Mouse (Mus musculus) cerebellum, adult 9-10 months (tissue): Measurements from ENCODE around the gene Papola.
"Not testable (repeated sequence)": the region's sequence is repeated elsewhere in the genome, so short reads cannot be mapped to it uniquely, and the experiment has no call there.

Experiments
- DNase-seq: peaks from one replicate; pipeline ENCODE4 v3.0.0; 2022

Papola gene

DNA sequence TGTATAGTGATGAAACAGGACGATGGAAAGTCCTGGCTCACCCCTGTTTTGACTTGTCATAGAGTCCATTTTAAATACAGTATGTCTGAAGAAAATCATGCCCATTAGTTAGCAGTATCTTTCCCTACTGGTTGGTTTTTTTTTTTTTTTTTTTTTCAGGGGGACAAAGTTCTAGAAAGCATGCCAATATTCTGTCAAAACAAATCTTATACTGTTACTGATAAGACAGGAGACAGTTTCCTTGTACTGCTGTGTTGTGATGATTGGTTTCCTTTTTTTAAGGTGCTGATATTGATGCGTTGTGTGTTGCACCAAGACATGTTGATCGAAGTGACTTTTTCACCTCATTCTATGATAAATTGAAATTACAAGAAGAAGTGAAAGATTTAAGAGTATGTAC lies 21.7 kb downstream of the Papola start:
- no peak for DNase-seq

DNA sequence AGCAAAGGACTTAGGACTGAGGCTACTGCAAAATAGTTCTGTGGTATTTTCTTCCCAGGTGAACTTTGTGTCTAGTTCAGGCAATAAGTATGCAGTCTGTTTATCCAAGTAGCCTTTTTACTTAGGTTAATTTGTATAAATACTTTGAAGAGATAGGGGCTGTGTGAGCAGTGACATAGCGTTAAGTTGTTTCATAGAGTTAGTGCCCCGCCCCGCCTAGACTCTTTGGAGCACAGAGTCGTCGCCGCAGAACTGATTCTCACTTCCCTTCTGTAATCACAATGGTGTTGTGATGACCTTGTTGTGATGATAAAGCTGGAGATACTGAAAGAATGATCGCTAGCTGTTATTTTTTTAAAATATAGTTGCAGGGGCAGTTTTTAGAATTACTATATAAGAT lies 22.9 kb downstream of the Papola start:
- no peak for DNase-seq

DNA sequence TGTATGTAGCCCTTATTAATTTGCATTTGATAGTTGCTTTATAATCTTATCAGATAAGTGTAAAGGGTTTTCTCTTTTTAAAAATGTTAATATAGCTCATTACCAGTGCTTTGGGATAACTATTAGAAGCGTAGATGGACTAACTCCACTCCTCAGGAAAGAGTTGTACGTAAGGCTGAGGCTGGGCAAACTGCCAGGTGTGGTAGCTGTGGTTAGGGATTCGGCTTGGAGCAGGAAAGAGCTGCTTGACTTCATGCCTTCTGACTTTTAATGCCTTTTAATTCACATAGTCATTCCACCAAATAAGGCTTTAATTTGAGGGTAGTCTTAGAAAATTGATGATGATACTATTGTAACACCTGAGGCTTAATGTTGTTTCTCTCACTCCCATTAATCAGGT lies 24.5 kb downstream of the Papola start:
- DNase-seq: no peak

DNA sequence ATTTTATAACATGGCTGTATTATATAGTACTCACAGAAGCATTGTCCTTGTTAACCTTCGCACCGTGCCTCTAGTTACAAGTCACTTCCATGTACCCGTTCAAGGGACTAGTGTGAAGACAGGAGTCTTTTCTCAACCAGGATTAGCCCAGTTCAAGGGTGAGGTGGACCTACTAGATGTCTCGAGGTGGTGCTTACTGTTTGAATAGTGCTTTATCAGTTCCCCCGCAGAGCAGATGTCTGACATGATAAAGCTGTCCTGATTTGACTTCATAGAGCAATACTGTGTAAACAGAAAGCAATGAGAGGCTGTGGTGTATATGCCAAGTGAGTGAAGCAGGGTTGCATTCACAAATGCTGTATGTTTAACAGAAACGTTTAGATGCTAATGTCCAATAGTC lies 26.1 kb downstream of the Papola start:
- DNase-seq: no peak

DNA sequence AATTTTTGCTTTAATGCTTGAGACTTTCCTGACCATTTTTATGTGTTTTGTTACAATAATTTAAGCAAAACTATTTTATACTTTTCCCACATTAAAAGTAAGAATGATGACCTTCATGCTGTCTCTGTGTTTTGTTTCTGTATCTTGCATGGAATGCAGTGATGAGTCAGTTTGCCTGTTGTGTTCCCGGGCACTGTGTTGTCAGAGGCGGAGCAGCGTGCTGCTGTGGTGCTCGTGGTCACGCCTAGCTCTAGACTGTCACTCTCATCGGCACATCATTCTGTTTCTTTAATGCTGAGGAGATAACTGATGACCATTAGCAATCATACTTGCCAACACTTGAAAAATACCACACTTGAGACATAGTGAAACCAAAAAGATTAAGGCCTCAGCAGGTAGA lies 29.5 kb downstream of the Papola start:
- no peak for DNase-seq

DNA sequence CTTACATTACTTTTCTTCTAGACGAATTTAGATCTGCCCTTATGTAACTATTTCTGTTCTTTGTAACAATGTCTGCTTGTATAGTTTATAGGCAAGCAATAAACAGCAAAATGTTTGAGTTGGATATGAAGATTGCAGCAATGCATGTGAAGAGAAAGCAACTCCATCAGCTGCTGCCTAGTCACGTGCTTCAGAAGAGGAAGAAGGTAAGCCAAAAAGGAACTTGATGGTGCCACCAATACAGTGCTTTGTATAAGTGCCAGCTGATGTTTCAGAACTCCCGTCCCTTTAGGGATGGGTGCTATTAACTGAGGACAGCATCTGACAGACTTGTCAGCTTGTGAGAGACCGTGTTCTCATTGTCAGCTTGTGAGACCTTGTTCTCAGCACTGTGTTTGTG lies 39.0 kb downstream of the Papola start:
- DNase-seq: no peak

DNA sequence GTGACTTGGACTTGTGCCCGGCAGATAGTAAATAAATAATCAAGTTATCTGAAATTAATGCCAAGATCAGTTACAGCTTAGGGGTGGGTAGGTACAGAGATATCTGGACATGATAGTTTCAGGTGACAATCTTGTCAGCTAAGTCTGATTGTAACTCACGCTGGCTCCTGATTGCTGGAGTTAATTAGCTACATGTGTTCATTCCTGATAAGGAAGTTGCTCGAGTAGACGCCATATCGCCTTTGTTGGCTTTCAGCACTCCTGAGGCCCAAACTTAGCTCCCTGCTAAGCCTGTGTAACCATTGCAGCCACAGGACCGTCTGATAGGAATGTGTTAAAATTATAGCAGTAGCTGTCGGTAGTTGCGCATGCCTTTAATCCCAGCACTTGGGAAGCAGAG lies 40.2 kb downstream of the Papola start:
- no peak for DNase-seq

DNA sequence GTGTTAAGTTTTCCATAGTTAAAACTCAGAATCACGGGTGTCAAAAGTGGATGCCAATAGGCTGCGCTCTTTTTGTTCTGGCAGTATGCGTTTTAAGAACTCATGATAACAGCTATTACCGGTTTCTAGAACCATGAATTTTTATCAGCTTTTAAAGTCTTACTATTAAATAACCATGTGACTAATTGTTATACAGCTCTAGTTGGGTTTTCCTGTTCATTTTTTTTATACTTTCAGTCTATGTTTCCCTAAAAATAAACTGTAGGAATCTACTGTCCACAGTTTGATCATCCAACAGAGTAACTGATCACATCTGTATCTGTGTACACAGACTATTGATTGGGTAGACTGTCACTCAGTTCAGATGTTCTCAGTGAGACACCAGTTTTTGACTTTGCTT lies 40.8 kb downstream of the Papola start:
- DNase-seq: no peak

DNA sequence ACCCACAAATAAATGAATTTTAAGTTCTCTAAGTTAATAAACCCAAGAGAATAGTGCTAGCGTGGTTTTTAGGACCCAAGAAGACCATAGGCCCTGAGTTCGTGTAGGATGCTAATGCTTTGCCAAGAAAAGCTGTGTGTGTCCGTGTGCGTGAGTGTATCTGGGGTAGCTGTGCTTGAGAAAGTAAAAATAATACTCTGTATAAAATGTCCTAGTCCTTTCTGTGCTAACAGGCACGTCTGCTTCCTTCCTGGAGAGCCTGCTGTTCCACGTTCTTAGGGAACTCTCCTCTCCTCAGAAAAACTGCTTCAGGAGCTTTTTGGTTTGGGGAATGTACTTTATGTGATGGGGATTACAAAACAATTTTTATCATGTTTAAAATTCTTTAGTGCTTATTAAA lies 48.0 kb downstream of the Papola start:
- DNase-seq: no peak

DNA sequence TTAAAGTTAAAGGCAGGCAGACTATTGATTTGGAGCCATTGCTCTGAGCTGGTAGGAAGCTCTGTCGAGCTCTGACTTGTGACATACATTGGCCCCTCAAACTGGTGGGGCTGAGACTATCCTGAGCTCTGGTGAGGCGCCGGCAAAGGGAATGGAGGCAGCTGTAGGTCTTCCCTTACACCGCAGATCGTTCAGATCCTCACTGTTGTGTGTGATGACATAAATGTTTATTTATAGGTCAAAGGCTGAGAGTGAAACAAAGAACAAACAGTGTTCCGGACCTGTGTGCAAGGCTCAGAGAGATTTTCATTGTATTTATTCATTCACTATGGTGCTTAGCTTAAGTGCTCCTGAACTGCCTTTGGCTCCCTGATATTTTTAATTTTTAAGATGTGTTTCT lies 50.4 kb downstream of the Papola start:
- no peak for DNase-seq

DNA sequence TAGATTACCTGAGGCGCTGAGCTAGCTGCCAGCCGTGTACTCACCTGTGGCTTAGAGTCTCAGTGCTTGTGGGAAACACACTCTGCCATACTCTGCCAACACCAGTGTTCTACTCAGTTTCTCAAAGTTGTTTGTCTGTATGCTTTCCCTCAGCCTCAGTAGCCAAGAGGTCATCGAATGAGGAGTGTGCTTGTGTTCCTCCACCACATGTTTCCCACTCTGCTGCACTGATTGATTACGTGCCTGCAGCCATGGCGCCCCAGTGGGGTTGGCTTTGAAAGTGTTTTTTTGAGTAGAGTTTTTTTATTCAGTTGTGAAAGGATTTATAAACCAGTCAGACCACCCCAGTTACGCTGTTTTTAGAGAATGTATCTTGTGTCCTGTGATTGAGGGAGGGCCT lies 51.1 kb downstream of the Papola start:
- DNase-seq: no peak

DNA sequence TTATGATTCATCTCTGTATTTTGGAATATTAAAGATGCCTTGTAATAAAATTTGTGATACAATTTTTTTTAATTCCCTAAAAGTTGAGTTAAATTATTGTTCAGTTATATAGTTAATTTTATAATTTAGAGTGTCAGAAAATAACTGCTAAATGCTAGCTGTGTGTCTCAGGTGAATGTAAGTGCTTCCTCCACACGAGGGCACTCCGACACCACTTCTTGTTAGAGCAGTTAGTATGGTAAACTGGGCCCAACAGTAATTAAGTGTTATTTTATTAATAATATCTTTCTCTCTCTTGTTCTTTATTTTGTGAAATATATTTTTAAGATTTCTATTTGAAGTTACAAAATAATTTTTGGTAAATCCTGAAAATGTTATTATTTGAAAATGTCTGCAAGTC lies 51.7 kb downstream of the Papola start:
- DNase-seq: peak; percentile 34

DNA sequence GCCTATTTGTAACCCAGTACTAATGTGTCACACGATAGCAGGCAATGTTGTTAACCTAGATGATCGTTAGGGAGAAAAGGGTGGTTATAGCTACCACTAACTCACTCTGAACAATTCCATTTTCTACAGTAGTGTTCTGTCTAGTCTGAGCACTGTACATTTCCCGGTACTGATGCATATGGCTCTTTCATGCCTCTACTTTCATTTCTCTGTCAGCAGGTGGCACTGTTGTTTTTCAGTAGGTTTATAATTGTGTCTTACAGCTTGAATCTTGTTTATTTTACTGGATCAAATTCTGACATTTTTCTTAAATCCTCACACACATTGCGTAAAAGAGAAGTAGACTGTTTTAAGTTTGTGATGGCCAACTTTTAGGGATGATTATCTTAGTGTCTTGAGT lies 54.6 kb downstream of the Papola start:
- no peak for DNase-seq

DNA sequence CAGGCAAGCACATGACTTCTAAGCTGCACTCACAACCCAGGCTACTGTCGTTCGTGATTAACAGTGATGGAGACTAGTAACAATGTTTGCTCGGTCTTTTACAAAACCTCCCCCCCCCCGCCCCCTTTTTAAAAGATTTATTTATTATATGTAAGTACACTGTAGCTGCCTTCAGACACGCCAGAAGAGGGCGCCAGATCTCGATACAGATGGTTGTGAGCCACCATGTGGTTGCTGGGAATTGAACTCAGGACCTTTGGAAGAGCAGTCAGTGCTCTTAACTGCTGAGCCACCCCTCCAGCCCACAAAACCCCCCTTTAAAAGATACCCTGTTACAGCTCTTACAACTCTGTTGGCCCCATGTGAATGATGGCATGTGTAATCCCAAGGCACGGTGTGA lies 56.1 kb downstream of the Papola start:
- DNase-seq: not testable (repeated sequence)

DNA sequence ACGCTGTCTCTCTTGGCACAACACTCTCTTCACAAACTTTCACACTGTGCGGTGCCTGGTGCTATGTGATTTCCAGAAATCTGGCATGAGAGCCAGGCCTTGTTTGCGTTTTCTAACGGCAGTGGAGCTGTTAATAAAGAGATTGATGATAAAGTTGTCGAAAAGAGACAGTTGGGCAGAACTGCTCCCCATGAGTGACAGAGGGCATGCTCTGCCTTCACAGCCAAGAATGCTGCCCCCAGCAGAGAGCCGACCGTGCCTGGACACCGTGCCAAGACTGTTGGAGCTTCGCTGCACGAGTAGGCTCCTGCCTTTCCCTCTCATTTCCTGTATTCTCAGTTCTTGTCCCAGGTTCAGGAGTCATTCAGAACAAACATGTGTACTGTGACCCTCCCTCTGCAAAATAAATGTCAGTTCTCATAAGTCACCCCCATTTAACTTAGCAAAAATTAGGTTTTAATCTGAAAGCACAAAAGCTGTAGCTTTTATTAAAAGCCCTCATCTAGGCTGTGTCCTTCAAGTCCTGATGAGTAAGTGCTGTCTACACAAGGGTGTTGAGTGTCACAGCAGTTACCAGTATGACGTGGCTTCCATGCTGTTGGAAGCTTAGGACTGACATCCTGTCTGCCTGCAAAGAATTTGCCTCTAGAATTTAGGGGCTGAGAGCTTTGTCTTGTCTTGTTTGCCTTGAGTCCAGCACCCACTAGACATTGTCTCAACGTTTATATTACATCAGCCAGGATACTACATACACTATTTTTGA lies 58.9 kb downstream of the Papola start:
- peak; percentile 68 for DNase-seq

DNA sequence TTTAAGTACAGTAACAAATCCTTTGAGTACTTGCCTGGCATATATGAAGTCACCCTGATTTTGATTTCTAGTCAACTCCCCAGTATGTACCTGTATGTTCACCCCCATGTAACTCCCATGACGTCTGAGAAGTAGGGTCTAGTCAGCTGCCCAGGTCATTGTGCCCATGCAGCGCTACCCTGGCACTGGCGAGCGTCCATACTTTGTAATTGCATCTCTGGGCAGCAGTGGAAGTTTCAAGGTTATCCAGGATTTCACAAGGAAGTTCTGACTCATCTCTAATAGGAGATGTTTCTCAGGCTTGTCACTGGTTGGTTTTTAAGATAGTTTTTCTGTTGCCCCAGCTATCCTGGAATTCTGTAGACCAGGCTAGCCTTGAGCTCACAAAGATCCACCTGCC lies 59.9 kb downstream of the Papola start:
- no peak for DNase-seq

DNA sequence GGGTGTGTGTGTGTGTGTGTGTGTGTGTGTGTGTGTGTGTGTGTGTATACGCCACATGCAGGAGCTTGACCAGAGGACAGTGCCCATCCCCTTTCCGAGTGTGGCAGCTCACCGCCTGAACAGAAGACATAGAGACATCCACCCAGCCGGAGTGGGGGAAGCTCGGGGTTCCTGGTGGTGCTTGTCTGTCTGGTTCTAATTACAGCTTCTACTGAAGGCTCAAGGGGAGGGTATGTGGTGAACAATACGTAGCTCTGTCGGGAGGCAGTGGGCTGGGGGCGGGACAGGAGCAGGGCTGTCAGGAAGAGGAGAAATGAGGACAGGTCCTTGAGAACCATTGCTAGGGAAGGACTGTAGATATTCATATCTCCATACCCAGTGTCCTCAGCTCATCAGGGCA lies 64.6 kb downstream of the Papola start:
- DNase-seq: no peak

DNA sequence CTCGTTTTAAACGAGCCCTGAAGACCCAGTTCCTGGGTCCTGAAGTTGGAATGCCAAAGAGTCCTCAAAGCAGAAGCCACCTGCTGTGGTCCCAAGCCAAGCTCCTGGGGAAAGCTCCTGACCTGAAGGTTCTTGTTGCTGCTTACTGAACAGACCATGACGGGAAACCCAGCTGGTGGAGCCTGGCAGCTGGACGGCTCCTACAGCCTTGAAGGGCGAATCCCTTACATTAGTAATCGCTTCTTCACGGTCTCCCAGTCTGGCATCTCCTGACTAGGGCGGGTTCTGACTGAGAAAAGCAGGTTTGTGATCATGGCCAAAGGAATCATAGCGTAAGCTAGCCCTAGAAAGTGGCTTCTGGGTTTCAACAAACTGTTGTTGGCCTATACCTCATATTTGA lies 66.2 kb downstream of the Papola start:
- DNase-seq: no peak

DNA sequence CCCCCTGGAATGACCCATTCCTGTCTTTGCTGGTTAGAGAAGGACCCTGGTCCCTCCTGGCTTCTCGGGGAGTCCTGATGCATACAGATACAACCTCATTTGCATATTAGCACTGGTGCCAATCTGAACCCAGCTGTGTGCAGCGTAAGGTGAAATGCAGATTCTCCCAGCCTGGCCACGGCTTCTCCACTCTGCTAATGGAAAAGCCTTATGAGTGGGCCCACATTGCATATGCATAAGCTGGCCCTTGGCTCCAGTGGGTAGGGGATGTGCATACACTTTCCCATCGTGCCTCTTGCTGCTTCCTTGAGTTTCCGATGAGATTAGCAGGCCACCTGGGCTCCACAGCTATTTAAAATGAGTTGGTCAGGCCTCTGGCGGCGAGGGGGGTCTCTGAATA lies 68.3 kb downstream of the Papola start:
- no peak for DNase-seq

DNA sequence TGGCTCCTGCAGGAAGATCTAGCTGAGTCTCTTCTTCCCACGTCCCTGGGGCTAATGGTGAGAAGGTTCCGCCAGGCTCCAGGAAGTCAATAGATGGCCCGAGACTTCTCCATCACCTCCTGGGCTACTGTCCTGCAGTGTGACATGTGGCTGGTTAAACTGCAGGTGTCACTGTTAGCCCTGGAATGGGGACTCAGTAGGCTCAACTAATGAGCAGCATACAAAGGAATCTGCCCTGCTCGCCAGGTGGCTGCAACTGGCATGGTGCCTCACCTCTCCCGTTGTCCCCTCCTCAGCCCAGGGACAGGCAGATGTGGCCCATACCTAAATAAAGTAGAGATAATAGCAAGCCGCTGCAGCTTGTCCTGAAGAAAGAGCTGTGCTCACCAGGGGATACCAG lies 70.1 kb downstream of the Papola start:
- DNase-seq: peak; percentile 40

DNA sequence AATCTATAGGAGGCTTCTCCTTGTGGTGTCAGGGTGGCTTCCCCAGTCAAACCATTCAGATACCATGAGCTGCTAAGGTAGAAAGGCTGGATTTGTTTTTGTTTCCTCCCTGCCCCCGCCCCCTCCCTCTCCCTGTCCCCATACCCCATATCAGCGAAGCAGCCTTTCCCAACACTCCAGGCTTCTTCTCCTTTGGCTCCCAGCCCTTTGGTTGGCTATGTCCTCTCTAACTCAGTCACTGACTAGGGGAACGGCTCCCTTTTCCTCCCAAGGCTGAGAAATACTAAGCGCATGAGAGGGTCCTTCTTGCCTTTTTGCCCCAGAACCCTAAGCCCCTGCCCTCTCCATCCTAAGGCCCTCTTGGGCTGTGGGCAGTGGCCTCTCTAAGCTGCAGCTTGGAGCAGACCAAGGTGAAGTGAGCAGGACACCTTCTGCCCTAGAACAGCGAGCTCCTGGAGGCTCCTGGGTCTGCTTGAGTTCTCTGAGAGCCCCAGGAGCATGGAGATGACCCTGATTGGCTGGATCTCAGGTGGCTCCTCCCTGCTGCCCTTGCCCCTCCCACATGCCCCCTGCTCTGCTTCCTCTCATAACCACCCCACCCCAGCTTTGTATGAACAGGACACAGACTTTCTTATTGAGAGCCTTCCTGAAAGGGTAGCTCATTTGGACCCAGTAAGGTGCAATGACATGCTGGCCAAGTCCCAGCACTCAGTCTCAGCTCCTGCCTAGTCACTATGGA lies 73.6 kb downstream of the Papola start:
- DNase-seq: no peak

DNA sequence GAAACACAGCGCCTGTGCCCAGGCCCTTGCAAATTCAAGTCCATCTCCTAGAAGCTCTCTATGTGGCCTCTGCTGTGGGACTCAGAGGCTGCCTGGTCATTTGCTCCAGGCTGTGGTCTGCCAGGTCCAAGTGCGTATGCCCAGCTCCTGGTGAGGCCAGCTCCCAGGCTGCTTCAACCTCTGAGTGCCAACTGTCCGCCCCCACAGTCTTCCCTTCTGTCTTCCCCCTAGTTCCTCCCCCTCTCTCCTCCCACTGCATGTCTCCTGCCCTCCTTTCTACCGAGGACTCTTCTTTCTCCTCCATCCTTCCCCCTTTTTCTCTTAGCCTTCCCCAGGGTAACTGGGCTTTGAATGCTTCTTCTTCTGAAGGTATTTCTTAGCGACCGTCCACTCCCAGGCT lies 77.6 kb downstream of the Papola start:
- peak; percentile 24 for DNase-seq

DNA sequence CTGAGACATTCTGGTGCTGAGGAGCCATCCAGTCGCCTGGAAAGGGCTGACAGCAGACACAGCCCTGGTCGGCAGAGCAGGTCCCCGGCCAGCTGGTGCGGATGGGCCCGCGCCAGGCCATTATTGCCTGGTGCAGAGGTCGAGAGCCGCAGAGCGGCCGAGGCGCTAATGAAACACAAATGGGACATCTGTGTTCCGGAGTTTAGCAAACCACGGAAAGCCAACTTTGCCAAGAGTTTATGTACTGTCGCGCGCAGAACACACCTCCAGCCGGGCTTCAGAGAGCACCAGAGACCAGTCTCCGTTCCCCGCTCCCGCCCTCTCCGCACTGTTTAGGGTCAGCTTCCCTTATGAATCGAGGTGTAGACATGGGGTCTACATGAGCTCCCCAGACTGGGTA lies 78.1 kb downstream of the Papola start:
- DNase-seq: peak; percentile 31

DNA sequence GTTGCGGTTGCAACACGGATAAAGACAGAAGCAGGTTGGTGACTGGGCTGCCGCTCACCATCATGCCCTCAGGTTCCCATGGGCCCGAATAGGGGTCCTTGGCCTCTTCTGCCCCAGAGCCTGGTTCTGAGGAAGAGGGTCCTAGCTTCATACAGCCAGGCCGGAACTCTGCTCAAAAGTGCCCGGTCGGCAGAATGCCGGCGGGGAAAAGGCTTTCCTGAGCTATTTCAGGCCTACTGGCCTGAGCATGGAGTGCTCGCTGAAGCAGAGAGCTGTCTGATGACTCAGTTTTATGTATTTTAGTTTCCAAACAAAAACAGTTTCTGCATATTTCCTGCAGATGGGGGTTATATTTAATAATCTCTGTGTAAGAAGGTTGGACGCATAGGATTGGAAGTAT lies 78.9 kb downstream of the Papola start:
- no peak for DNase-seq

DNA sequence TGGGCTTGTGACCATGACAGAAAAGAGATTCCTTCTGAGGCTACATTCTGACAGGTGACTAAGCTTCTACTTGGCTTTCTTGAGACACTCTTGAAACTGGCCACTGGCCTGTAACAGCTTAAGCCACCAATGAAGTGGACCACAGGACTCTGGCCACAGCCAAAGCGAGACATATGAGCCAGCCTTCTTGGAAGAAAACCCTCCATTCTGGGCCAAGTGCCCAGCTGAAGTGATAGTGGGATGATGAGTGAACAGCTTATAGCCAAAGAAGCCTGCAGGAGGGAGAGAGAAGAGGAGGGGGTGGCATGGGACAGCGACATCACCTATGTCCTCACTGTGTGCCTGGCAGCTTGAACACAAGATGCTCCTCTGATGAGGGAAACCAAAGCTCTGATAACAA lies 83.2 kb downstream of the Papola start:
- DNase-seq: no peak
